Mouse (Mus musculus): ENCODE results near the gene Gm20865.
"Not testable (repeated sequence)": the region's sequence is repeated elsewhere in the genome, so short reads cannot be mapped to it uniquely, and the experiment has no call there.

Gm20865 gene

DNA sequence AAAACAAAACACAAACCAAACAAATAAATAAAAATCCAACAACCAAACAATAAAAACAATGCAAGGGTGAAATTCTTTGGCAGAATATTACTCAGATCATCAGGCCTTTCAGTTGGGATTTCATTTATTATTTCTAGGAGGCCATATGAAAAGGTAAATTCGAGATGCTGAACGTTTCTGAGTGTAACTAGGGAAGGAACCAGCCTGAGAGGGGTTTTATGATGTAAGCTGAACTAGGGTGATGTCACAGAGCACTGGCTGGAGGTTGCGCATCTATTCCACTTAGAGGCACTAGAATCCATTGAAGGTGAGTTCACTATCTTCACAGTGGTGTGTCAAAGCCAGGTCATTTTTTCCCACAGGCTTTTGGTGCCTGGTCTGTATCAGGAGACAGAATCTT is at the start of gene Gm20865:
Gene Gm20865, plus strand, starts transcription at position 301 of the 400 bp plus-strand sequence.
- DNase-seq (ENCODE audit: low spot score): not testable (repeated sequence)
